7 mouse cellular contexts compared by ENCODE assay signal in the genomic region with DNA sequence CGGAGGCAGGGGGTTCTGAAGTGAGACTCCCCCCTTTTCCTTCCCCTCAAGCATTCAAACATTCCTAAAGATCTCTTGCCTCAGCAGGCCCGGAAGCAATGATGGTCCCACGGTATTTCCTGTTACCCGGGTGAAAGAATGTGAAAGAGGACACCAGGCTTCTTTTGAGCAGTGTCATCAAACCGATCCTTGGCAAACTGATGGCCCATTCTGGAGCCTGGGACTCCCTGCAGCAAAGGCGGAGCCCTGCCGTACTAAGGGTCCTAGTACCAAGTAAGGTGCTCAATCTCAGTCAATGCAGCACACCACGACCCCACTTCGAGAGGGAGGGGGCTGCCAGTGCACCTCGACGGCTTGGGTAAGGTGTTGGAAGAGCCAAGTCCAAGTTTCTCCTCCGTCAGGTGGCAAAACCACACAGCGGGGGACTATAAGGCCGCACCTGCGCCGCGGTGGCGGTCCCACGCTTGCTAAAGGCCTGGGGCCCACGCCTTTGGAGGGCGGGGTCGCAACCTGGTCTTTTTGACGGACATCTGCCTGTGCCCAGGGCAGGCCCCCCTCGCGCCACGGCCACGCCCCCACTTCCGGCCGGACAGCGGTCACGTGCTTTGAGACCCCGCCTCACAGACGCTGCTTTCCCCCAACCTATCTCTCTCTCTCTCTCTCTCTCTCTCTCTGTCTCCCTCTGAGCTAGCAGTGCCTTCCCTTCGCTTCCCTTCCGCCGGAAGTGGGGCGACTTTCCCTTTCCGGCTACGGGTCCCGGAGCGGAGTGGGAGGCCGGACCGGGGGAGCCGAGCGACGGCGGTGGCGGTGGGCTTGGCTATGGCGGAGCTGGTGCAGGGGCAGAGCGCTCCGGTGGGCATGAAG. TPM values are rescaled to one million over a fixed set of nuclear protein-coding genes. Genes with fewer than 3 reads are reported as not detected.
A peak's percentile ranks its signal among the peaks of the same experiment; 100 is the strongest.
DNase-seq lines count a peak whose midpoint lies in the region; ATAC-seq lines count a peak whose summit lies in the region.

A gene (plus strand): TSS at position 601 of the 864 bp plus-strand sequence.

- peaks cover 12% of the 10 kb centered on the region for H3K4me1 ChIP-seq in intestine, embryonic 15.5 days (replicated peaks)
- H3K4me1 ChIP-seq in midbrain, embryonic 10.5 days = peaks cover 27% of the 10 kb centered on the region

- peak; percentile 97 for DNase-seq in adrenal gland, adult 2 months
- peak; percentile 80 for DNase-seq in embryo, embryonic 11.5 days (ENCODE audit: low read depth, low spot score)
- DNase-seq in gastrocnemius, postnatal 36 days = peak; percentile 83
- DNase-seq in left cerebral cortex, postnatal 25 days (ENCODE audit: low spot score in 2 of 2) = peak; percentile 86 to 93
- peak; percentile 96 for DNase-seq in midbrain, embryonic 10.5 days (ENCODE audit: low spot score)
- DNase-seq in right cerebral cortex, postnatal 4 days = peak; percentile 84

- H3K4me2 ChIP-seq in intestine, embryonic 15.5 days (replicated peaks) = peak within 1 kb of the TSS; percentile 90

- peak; percentile 98 for ATAC-seq in intestine, embryonic 15.5 days

- no peaks in the 10 kb centered on the region for H3K36me3 ChIP-seq in intestine, embryonic 15.5 days
- peaks cover 25% of the 10 kb centered on the region for H3K36me3 ChIP-seq in midbrain, embryonic 10.5 days

- H3K9me3 ChIP-seq in intestine, embryonic 15.5 days = no peaks in the 10 kb centered on the region
- H3K9me3 ChIP-seq in midbrain, embryonic 10.5 days (replicated peaks) = no peaks in the 10 kb centered on the region; the same call in 1 of the 2 replicates

- no peaks in the 10 kb centered on the region for H3K27me3 ChIP-seq in intestine, embryonic 15.5 days (replicated peaks)
- H3K27me3 ChIP-seq in midbrain, embryonic 10.5 days (ENCODE audit: low read depth, poor library complexity, severe bottlenecking) = no peaks in the 10 kb centered on the region; the same call in 1 of the 2 replicates

- under 1% methylated on average over 51 of the region's 51 CpGs for WGBS in intestine, embryonic 15.5 days
- 2% methylated on average over 51 of the region's 51 CpGs for WGBS in midbrain, embryonic 10.5 days

- peak within 1 kb of the TSS; percentile 99 for H3K9ac ChIP-seq in intestine, embryonic 15.5 days

- intact Hi-C loops in gastrocnemius, postnatal 36 days (cut with DNase I) = no loop called here
- intact Hi-C loops in left cerebral cortex, postnatal 25 days (cut with DNase I) = loop anchor here (2.0 to 5.0 kb wide), 3 partner anchors 75 to 100 kb away; a partner anchor contains a TSS

- peak within 1 kb of the TSS; percentile 99 for H3K4me3 ChIP-seq in intestine, embryonic 15.5 days (replicated peaks)
- H3K4me3 ChIP-seq in midbrain, embryonic 10.5 days = peak within 1 kb of the TSS; percentile 100

- peak within 1 kb of the TSS; percentile 90 for H3K27ac ChIP-seq in intestine, embryonic 15.5 days
- peak within 1 kb of the TSS; percentile 95 for H3K27ac ChIP-seq in midbrain, embryonic 10.5 days (replicated peaks)

RNA-seq across cellular contexts. Expression of the gene that starts here (rescaled TPM):
- 10 to 100 TPM; 43.9 to 55.6 TPM for total RNA-seq in adrenal gland, adult 2 months (2021)
- 46.0 and 67.3 TPM in 2 replicates for polyA plus RNA-seq in adrenal gland, adult 2 months (2012; rRNA removed)
- total RNA-seq in gastrocnemius, postnatal 36 days (2021) = 10 to 100 TPM in 1 of 2 experiments, 1 to 10 TPM in 1; 8.5 to 10.5 TPM
- polyA plus RNA-seq in intestine, embryonic 15.5 days (2015; fragmentation: Nextera tagmentation; extraction: Ambion mirVana) = 66.0 and 81.8 TPM in 2 replicates
- total RNA-seq in left cerebral cortex, postnatal 25 days (2021) = 10 to 100 TPM; 42.4 to 43.1 TPM
- 86.8 and 95.7 TPM in 2 replicates for polyA plus RNA-seq in midbrain, embryonic 10.5 days (2016; fragmentation: Nextera tagmentation; extraction: Ambion mirVana)

Comparison
In these comparisons a context has a peak if more than half of its experiments do, and no peak if none do; other contexts are left out.
1. Peak in every context shown above with its lines: DNase-seq, ATAC-seq, H3K4me3 ChIP-seq and H3K27ac ChIP-seq.